Mouse (Mus musculus): ENCODE results near the gene Hunk.

DNA sequence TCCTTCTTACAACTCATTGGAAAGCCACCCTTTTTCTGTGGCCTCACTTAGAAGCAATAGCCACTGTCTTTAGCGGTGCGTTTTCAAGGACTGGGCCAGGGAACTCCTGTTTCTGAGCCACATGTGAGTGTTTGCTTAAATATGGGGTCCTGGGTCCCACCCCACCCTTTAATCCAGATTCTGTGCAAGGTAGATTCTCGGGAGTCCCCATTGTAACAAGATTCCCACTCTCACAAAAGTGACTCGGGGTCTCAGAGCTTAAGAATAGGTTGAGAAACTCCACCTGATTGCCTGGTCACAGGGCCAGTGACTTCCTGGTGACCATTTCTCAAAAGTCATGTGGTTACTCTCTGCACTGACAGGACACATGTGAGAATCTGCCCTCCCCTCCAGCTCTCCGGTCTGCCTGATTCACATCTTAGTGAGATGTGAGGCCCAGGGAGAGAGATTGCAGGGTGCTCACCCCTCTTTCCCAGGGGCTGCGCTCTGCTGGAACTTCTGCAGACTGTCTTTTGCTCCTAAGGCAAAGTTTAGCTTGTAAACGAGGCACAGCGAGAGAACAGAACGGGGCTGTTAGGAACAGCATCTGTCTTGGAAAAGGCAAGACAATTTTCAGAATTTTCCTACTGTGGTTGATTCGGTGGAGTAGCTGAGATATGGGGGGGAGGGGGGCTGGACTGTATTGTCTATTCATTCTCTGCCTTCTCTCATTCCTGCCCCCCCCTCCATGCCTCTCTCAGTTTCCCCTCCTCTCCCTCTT, 135.6 kb downstream of the Hunk start:
- TF ChIP-seq GATA1 (IDR thresholded peaks at IDR 0.05; ENCODE audit: low read depth, low read length) (no peak), GABPA (IDR thresholded peaks at IDR 0.05; ENCODE audit: low read depth, low read length) (no peak), CTCF (IDR thresholded peaks at IDR 0.05 in 2 of 3, conservative IDR thresholded peaks at IDR 0.05 in 1 of 3; ENCODE audit: control insufficient read depth in 1 of 3, insufficient read depth in 1 of 3, low read depth in 2 of 3, low read length in 3 of 3, poor library complexity in 1 of 3, severe bottlenecking in 1 of 3) (no peak), MAX (IDR thresholded peaks at IDR 0.05; ENCODE audit: low read length) (no peak), BHLHE40 (IDR thresholded peaks at IDR 0.05; ENCODE audit: borderline replicate concordance, low read depth, low read length) (no peak)

Data from MEL (cell line).